In genomic region chr6:97617266-97617743, GRCm38 (mm10) we compare ENCODE assay signal across 8 mouse cellular contexts. TPM values are rescaled to one million over a fixed set of nuclear protein-coding genes. Genes with fewer than 3 reads are reported as not detected.
DNase-seq lines count a peak whose midpoint lies in the region; ATAC-seq and TF ChIP-seq lines count a peak whose summit lies in the region.

Frmd4b (minus strand) TSS chr6:97617541.

- no peak for TF ChIP-seq CTCF in testis, adult 2 months (IDR thresholded peaks at IDR 0.05; ENCODE audit: control insufficient read depth, insufficient read depth, insufficient replicate concordance, low read depth, low read length)

- DNase-seq in brain, adult 2 months (ENCODE audit: low read depth, low spot score): peak; percentile 83
- DNase-seq in forebrain, embryonic 10.5 days (ENCODE audit: extremely low spot score, low spot score): peak; percentile 82

- H3K4me1 ChIP-seq in forebrain, embryonic 10.5 days: peaks cover 35% of the 10 kb centered on the region
- peaks cover 14% of the 10 kb centered on the region for H3K4me1 ChIP-seq in heart, embryonic 12.5 days (replicated peaks)
- peaks cover 34% of the 10 kb centered on the region for H3K4me1 ChIP-seq in kidney, embryonic 15.5 days
- H3K4me1 ChIP-seq in limb, embryonic 13.5 days: peaks cover 18% of the 10 kb centered on the region
- H3K4me1 ChIP-seq in midbrain, embryonic 15.5 days: peaks cover 25% of the 10 kb centered on the region
- peaks cover 10% of the 10 kb centered on the region for H3K4me1 ChIP-seq in testis, adult 2 months (ENCODE audit: control insufficient read depth, insufficient read depth, low read length)

- H3K27me3 ChIP-seq in forebrain, embryonic 10.5 days (ENCODE audit: poor library complexity, severe bottlenecking): peaks cover 35% of the 10 kb centered on the region
- 0 out of 2 replicates have a peak, but pooled peaks cover 3% of the 10 kb centered on the region for H3K27me3 ChIP-seq in heart, embryonic 12.5 days (replicated peaks)
- peaks cover 25% of the 10 kb centered on the region for H3K27me3 ChIP-seq in kidney, embryonic 15.5 days
- peaks cover 46% of the 10 kb centered on the region for H3K27me3 ChIP-seq in limb, embryonic 13.5 days
- H3K27me3 ChIP-seq in midbrain, embryonic 15.5 days (replicated peaks): no peaks in the 10 kb centered on the region
- no peaks in the 10 kb centered on the region for H3K27me3 ChIP-seq in testis, adult 2 months (ENCODE audit: control insufficient read depth, insufficient read depth, low read length)

- peak within 1 kb of the TSS; percentile 92 for H3K27ac ChIP-seq in forebrain, embryonic 10.5 days
- peak within 1 kb of the TSS; percentile 31 for H3K27ac ChIP-seq in heart, embryonic 12.5 days (ENCODE audit: poor library complexity, severe bottlenecking)
- peak within 1 kb of the TSS; percentile 56; the same call in 1 of the 2 replicates for H3K27ac ChIP-seq in kidney, embryonic 15.5 days
- peak within 1 kb of the TSS; percentile 48; the same call in 1 of the 2 replicates for H3K27ac ChIP-seq in limb, embryonic 13.5 days
- H3K27ac ChIP-seq in midbrain, embryonic 15.5 days: peak within 1 kb of the TSS; percentile 94
- H3K27ac ChIP-seq in testis, adult 2 months (ENCODE audit: control insufficient read depth, insufficient read depth, low read depth, low read length): no peak within 1 kb of the TSS

- H3K9ac ChIP-seq in heart, embryonic 12.5 days: peak within 1 kb of the TSS; percentile 52
- H3K9ac ChIP-seq in kidney, embryonic 15.5 days: peak within 1 kb of the TSS; percentile 39
- H3K9ac ChIP-seq in limb, embryonic 13.5 days: peak within 1 kb of the TSS; percentile 77
- H3K9ac ChIP-seq in midbrain, embryonic 15.5 days: peak within 1 kb of the TSS; percentile 89

- no peaks in the 10 kb centered on the region for H3K9me3 ChIP-seq in forebrain, embryonic 10.5 days
- H3K9me3 ChIP-seq in heart, embryonic 12.5 days (replicated peaks): no peaks in the 10 kb centered on the region
- H3K9me3 ChIP-seq in kidney, embryonic 15.5 days (replicated peaks): no peaks in the 10 kb centered on the region
- H3K9me3 ChIP-seq in limb, embryonic 13.5 days: no peaks in the 10 kb centered on the region
- H3K9me3 ChIP-seq in midbrain, embryonic 15.5 days: no peaks in the 10 kb centered on the region

- H3K36me3 ChIP-seq in forebrain, embryonic 10.5 days (replicated peaks): no peaks in the 10 kb centered on the region
- no peaks in the 10 kb centered on the region for H3K36me3 ChIP-seq in heart, embryonic 12.5 days
- H3K36me3 ChIP-seq in kidney, embryonic 15.5 days: no peaks in the 10 kb centered on the region
- H3K36me3 ChIP-seq in limb, embryonic 13.5 days: no peaks in the 10 kb centered on the region
- H3K36me3 ChIP-seq in midbrain, embryonic 15.5 days (replicated peaks): no peaks in the 10 kb centered on the region
- no peaks in the 10 kb centered on the region for H3K36me3 ChIP-seq in testis, adult 2 months (ENCODE audit: control insufficient read depth, insufficient read depth, low read length)

- peak within 1 kb of the TSS; percentile 93 for H3K4me2 ChIP-seq in heart, embryonic 12.5 days
- peak within 1 kb of the TSS; percentile 96 for H3K4me2 ChIP-seq in kidney, embryonic 15.5 days
- peak within 1 kb of the TSS; percentile 97 for H3K4me2 ChIP-seq in limb, embryonic 13.5 days (replicated peaks)
- peak within 1 kb of the TSS; percentile 90 for H3K4me2 ChIP-seq in midbrain, embryonic 15.5 days

- TF ChIP-seq POLR2A in testis, adult 2 months (IDR thresholded peaks at IDR 0.05; ENCODE audit: control insufficient read depth, low read depth, low read length): no peak

- no peak for ATAC-seq in CD4-positive, CD25-positive, alpha-beta regulatory T cell, adult 4 months
- peak; percentile 86 for ATAC-seq in heart, embryonic 12.5 days (ENCODE audit: insufficient number of reproducible peaks, low FRiP score)
- peak; percentile 94 for ATAC-seq in kidney, embryonic 15.5 days (replicated peaks; ENCODE audit: low FRiP score)
- peak; percentile 71 for ATAC-seq in limb, embryonic 13.5 days (ENCODE audit: low FRiP score, low read depth)
- ATAC-seq in midbrain, embryonic 15.5 days (replicated peaks): peak; percentile 95

- peak within 1 kb of the TSS; percentile 88 for H3K4me3 ChIP-seq in forebrain, embryonic 10.5 days
- H3K4me3 ChIP-seq in heart, embryonic 12.5 days: peak within 1 kb of the TSS; percentile 64
- peak within 1 kb of the TSS; percentile 76 for H3K4me3 ChIP-seq in kidney, embryonic 15.5 days (replicated peaks)
- peak within 1 kb of the TSS; percentile 70 for H3K4me3 ChIP-seq in limb, embryonic 13.5 days
- peak within 1 kb of the TSS; percentile 84 for H3K4me3 ChIP-seq in midbrain, embryonic 15.5 days
- H3K4me3 ChIP-seq in testis, adult 2 months (ENCODE audit: control insufficient read depth, low read depth, low read length): peak within 1 kb of the TSS; percentile 68

- WGBS in forebrain, embryonic 10.5 days: under 1% methylated on average over 42 of the region's 42 CpGs
- WGBS in heart, embryonic 12.5 days: 1% methylated on average over 41 of the region's 42 CpGs
- WGBS in kidney, embryonic 15.5 days: under 1% methylated on average over 42 of the region's 42 CpGs
- under 1% methylated on average over 36 of the region's 42 CpGs for WGBS in limb, embryonic 13.5 days
- under 1% methylated on average over 40 of the region's 42 CpGs for WGBS in midbrain, embryonic 15.5 days

RNA-seq across cellular contexts. Expression of gene Frmd4b, which starts in this region (rescaled TPM):
- 10 to 100 TPM; 12.0 to 12.1 TPM for polyA plus RNA-seq in CD4-positive, CD25-positive, alpha-beta regulatory T cell, adult 4 months (2017; shearing (Covaris generic))
- 19.6 and 21.2 TPM in 2 replicates for polyA plus RNA-seq in forebrain, embryonic 10.5 days (2016; fragmentation: Nextera tagmentation; extraction: Ambion mirVana)
- 22.2 and 23.1 TPM in 2 replicates for polyA plus RNA-seq in heart, embryonic 12.5 days (2016; fragmentation: Nextera tagmentation; extraction: Ambion mirVana)
- polyA plus RNA-seq in kidney, embryonic 15.5 days (2015; fragmentation: Nextera tagmentation; extraction: Ambion mirVana): 15.2 and 16.2 TPM in 2 replicates
- 11.1 and 14.0 TPM in 2 replicates for polyA plus RNA-seq in limb, embryonic 13.5 days (2015; fragmentation: Nextera tagmentation; extraction: Ambion mirVana)
- 16.9 and 19.9 TPM in 2 replicates for polyA plus RNA-seq in midbrain, embryonic 15.5 days (2015; fragmentation: Nextera tagmentation; extraction: Ambion mirVana)
- polyA plus RNA-seq in testis, adult 2 months (2012; rRNA removed): 6.8 and 7.9 TPM in 2 replicates

Comparison
In these comparisons a context has a peak if more than half of its experiments do, and no peak if none do; other contexts are left out.
1. H3K9ac ChIP-seq: peak in every context shown above with its lines; median percentile 89 in midbrain, embryonic 15.5 days; 77 in limb, embryonic 13.5 days; 52 in heart, embryonic 12.5 days; 39 in kidney, embryonic 15.5 days.